Mouse (Mus musculus): ENCODE measurements around the gene Fiz1.
"Not testable (repeated sequence)": the region's sequence is repeated elsewhere in the genome, so short reads cannot be mapped to it uniquely, and the experiment has no call there.

Fiz1 gene

GRCm38 (mm10) chr7:5038109-5038732 lies 23.7 kb upstream of the Fiz1 start, which contains the start of gene Zfp784:
Gene Zfp784, minus strand, starts transcription at chr7:5038446.
- DNase-seq (ENCODE audit: extremely low read depth, insufficient read length, low spot score) = peak; percentile 96

GRCm38 (mm10) chr7:5037467-5037866 lies 23.0 kb upstream of the Fiz1 start:
- no peak for DNase-seq (ENCODE audit: extremely low read depth, insufficient read length, low spot score)

GRCm38 (mm10) chr7:5037026-5037425 lies 22.5 kb upstream of the Fiz1 start:
- DNase-seq (ENCODE audit: extremely low read depth, insufficient read length, low spot score) = no peak

- no peak for DNase-seq (ENCODE audit: extremely low read depth, insufficient read length, low spot score)
Observed at GRCm38 (mm10) chr7:5036136-5036535, 21.6 kb upstream of the Fiz1 start.

- DNase-seq (ENCODE audit: extremely low read depth, insufficient read length, low spot score) = no peak
Observed at GRCm38 (mm10) chr7:5035628-5036027, 21.1 kb upstream of the Fiz1 start.

- DNase-seq (ENCODE audit: extremely low read depth, insufficient read length, low spot score) = no peak
Observed at GRCm38 (mm10) chr7:5033818-5034217, 19.3 kb upstream of the Fiz1 start, which contains the start of gene 4632433K11Rik. Gene 4632433K11Rik, plus strand, starts transcription at chr7:5034118.

GRCm38 (mm10) chr7:5031496-5031895 lies 17.0 kb upstream of the Fiz1 start:
- no peak for DNase-seq (ENCODE audit: extremely low read depth, insufficient read length, low spot score)

GRCm38 (mm10) chr7:5030554-5031275 lies 16.2 kb upstream of the Fiz1 start:
- DNase-seq (ENCODE audit: extremely low read depth, insufficient read length, low spot score) = no peak

GRCm38 (mm10) chr7:5029946-5030345 lies 15.4 kb upstream of the Fiz1 start:
- DNase-seq (ENCODE audit: extremely low read depth, insufficient read length, low spot score) = no peak

GRCm38 (mm10) chr7:5029543-5029942 lies 15.0 kb upstream of the Fiz1 start:
- no peak for DNase-seq (ENCODE audit: extremely low read depth, insufficient read length, low spot score)

- no peak for DNase-seq (ENCODE audit: extremely low read depth, insufficient read length, low spot score)
Observed at GRCm38 (mm10) chr7:5021197-5021596, 6.7 kb upstream of the Fiz1 start.

- no peak for DNase-seq (ENCODE audit: extremely low read depth, insufficient read length, low spot score)
Observed at GRCm38 (mm10) chr7:5020685-5021084, 6.2 kb upstream of the Fiz1 start.

GRCm38 (mm10) chr7:5020000-5020681 lies 5.6 kb upstream of the Fiz1 start, which contains the start of the genes Zfp865 and Ccdc106:
Gene Zfp865, plus strand, starts transcription at chr7:5020376.
Gene Ccdc106, plus strand, starts transcription at chr7:5020553.
- DNase-seq (ENCODE audit: extremely low read depth, insufficient read length, low spot score) = peak; percentile 99

- not testable (repeated sequence) for DNase-seq (ENCODE audit: extremely low read depth, insufficient read length, low spot score)
Observed at GRCm38 (mm10) chr7:5019576-5019975, 5.1 kb upstream of the Fiz1 start.

GRCm38 (mm10) chr7:5017931-5018330 lies 3.4 kb upstream of the Fiz1 start:
- DNase-seq (ENCODE audit: extremely low read depth, insufficient read length, low spot score) = no peak

- DNase-seq (ENCODE audit: extremely low read depth, insufficient read length, low spot score) = no peak
Observed at GRCm38 (mm10) chr7:5017352-5017751, 2.9 kb upstream of the Fiz1 start.

- DNase-seq (ENCODE audit: extremely low read depth, insufficient read length, low spot score) = no peak
Observed at GRCm38 (mm10) chr7:5016920-5017319, 2.4 kb upstream of the Fiz1 start.

- no peak for DNase-seq (ENCODE audit: extremely low read depth, insufficient read length, low spot score)
Observed at GRCm38 (mm10) chr7:5016057-5016456, 1.6 kb upstream of the Fiz1 start.

- peak; percentile 94 for DNase-seq (ENCODE audit: extremely low read depth, insufficient read length, low spot score)
Observed at GRCm38 (mm10) chr7:5015118-5016001, 863 bp upstream of the Fiz1 start, which contains the start of gene Gm44973. Gene Gm44973, plus strand, starts transcription at chr7:5015496.

Measured in 3134 (cell line).